Mouse (Mus musculus) heart, postnatal 0 days (tissue): ENCODE data around the gene Mterf4.

Experiments
- CTCF ChIP-seq: IDR thresholded peaks from 2 replicates; pipeline ENCODE4 v1.5.1; 2016; ENCODE audit warnings: antibody characterized with exemption, control low read depth, low read depth
- EP300 ChIP-seq: IDR thresholded peaks from 2 replicates; pipeline ENCODE4 v1.6.1; 2016; ENCODE audit warnings: antibody characterized with exemption, low read depth

- TF ChIP-seq CTCF: no peak
- TF ChIP-seq EP300: no peak
These were observed 35.0 kb downstream of the Mterf4 start for GRCm38 (mm10) chr1:93270516-93271240.
